Mouse (Mus musculus): ENCODE data around the gene Ccdc54. TPM values are rescaled to one million over a fixed set of nuclear protein-coding genes. Genes with fewer than 3 reads are reported as not detected.

Gene Ccdc54
- polyA plus RNA-seq (2012; rRNA removed; ENCODE audit: low replicate concordance) = not detected in 2 replicates

DNA sequence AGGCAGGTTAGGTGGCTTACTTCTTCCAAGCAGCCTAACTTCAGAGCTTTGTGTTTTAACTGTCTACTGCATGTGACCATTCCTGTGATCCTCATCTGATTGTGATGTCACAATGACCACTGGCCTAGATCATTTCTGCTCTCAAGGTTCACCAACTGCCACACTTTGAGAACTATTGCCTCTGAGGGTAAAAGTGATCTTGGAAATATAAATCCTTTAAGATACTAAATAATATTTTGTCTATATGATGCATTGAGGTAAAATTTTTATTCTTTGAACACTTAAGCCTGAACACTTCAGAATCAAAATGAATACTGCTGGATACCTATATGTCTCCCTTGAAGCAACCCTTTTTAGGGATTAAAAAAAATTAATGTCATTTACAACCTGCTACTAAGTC lies at the start of gene Ccdc54:
Gene Ccdc54 (minus strand): TSS at position 101 of the 400 bp plus-strand sequence.

Other genes with a start within 250 kb of the Ccdc54 start
- gene Bbx, start 158.8 kb downstream of the Ccdc54 start, polyA plus RNA-seq (2012; rRNA removed; ENCODE audit: low replicate concordance) = 6.7 and 10.7 TPM in 2 replicates

Data from subcutaneous adipose tissue, adult 2 months (tissue).